Mouse (Mus musculus) erythroblast, embryonic 14.5 days (primary cell): ENCODE measurements around the gene Prr23a1.

Experiments used
- GATA1 ChIP-seq: IDR thresholded peaks from 2 replicates; pipeline ENCODE4 v1.6.1; 2012; ENCODE audit warnings: low read length, inconsistent platforms, mixed read lengths
- TAL1 ChIP-seq: IDR thresholded peaks from 3 replicates; pipeline ENCODE4 v1.6.1; 2012; ENCODE audit warnings: low read length, inconsistent platforms, mixed read lengths

DNA sequence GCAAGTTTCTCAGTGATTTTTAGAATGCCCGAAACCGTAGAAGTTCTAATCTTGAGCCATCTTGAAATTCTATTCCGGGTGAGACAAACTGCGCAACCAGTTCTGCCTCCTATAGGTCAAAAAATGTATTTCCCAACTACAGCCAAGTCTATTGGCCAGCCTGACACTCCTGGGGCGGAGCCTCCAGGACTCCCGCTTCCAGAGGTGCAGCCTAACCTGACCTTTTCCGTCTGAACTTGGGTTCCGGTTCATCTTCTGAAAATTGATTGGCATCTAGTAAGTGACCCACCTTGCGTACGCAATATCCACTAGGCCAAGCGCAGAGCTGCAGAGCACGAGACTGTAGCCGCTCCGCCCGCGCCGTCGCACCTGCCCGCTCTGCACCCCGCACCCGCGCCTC lies 22.3 kb downstream of the Prr23a1 start, which contains the start of gene Prr23a3:
- TF ChIP-seq TAL1 (no peak), GATA1 (no peak)
